Mouse (Mus musculus) kidney, adult 2 months (tissue): ENCODE results near the gene Tesc. TPM values are rescaled to one million over a fixed set of nuclear protein-coding genes. Genes with fewer than 3 reads are reported as not detected.
A peak's percentile ranks its signal among the peaks of the same experiment; 100 is the strongest.

Experiments
- DNase-seq: peaks from one replicate; pipeline ENCODE4 v3.0.0; 2021
- H3K27ac ChIP-seq: fragments of 200-500 bp; 2 replicates; pipeline ENCODE4 v1.5.1; 2012; ENCODE audit warnings: low read depth, low read length, control low read depth, inconsistent platforms; ENCODE audit not compliant: insufficient read depth
- H3K27me3 ChIP-seq: fragments of 200-500 bp; replicated peaks from 2 replicates; pipeline ENCODE4 v1.6.1; 2012; ENCODE audit warnings: mild to moderate bottlenecking, moderate library complexity, low read length, inconsistent platforms; ENCODE audit not compliant: control insufficient read depth, insufficient read depth
- H3K36me3 ChIP-seq: fragments of 200-500 bp; 2 replicates; pipeline ENCODE4 v1.6.1; 2012; ENCODE audit warnings: mild to moderate bottlenecking, moderate library complexity, low read length, inconsistent platforms; ENCODE audit not compliant: control insufficient read depth, insufficient read depth
- H3K4me1 ChIP-seq: fragments of 200-500 bp; 2 replicates; pipeline ENCODE4 v1.6.1; 2011; ENCODE audit warnings: low read length; ENCODE audit not compliant: control insufficient read depth, insufficient read depth
- H3K4me3 ChIP-seq: fragments of 200-500 bp; 2 replicates; pipeline ENCODE4 v1.5.1; 2011; ENCODE audit warnings: mild to moderate bottlenecking, low read depth, low read length, control low read depth; ENCODE audit not compliant: insufficient read depth
- CTCF ChIP-seq: fragments of 200-500 bp; conservative IDR thresholded peaks from 2 replicates; pipeline ENCODE4 v1.5.1; 2011; ENCODE audit warnings: low read depth, mild to moderate bottlenecking, control low read depth, low read length, moderate library complexity, mixed read lengths; ENCODE audit not compliant: insufficient read depth, insufficient read length
- POLR2A ChIP-seq: fragments of 200-500 bp; IDR thresholded peaks from one replicate; pipeline ENCODE4 v1.6.1; 2011; ENCODE audit warnings: low read depth, low read length, control low read depth
- WGBS: fragments of 180-500 bp; shearing (Covaris S2); methylation state at CpG from one replicate; pipeline ENCODE4 v1.1.7; 2018; 5-methylcytosine and 5-hydroxymethylcytosine counted together
- polyA plus RNA-seq: library from polyadenylated mRNA; depleted of rRNA; stranded (reverse); fragments of >200 nt; gene quantifications from 2 replicates; pipeline ENCODE4 v1.2.3, GENCODE M21; 2012

The Tesc gene
- polyA plus RNA-seq, 1 experiment: 33.3 TPM

DNA sequence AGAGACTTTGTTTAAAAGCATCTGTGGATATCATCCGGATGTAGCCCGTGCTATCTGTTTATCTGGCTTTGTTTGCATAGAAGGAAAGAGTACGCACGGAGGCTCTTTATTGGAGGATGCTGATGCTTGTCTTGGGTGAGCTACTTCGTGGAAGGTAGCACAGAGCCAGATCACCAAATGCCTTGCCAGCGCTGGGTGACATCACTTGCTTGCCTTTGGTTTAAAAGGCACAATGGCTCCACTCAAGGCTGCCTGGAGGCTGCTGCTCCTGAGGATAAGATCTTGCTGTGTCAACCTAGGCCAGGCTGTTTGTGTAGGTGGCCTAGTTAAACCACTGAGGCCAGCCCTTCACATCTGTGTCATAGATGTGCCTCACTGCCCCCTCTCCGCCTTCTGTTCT, 16.7 kb upstream of the Tesc start:
- no peaks in the 10 kb centered on the region for H3K27me3 ChIP-seq
- TF ChIP-seq CTCF (no peak), POLR2A (no peak)
- H3K36me3 ChIP-seq: no peaks in the 10 kb centered on the region
- H3K27ac ChIP-seq: no peak overlapping the region
- WGBS: 78% methylated on average over 7 of the region's 7 CpGs
- DNase-seq: no peak
- no peak overlapping the region for H3K4me3 ChIP-seq
- H3K4me1 ChIP-seq: no peaks in the 10 kb centered on the region

DNA sequence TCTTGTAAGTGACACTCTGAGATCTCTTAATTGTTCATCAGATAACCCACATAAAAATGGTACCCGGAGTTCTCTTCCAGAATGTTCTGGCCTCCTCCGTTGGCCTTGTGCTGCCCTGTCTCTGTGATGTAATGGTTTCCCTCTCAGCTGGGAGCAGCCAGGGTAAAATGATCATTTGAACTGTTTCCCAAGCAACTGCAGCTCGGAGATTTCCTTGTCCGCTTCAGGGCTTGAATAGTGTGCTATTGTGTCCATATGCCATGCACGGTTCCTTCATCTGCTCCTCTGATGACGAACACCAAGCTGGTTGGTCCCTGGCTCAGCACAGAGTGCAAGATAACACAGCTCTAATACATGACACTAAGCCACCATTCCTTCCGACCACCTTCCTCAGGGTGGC, 15.7 kb upstream of the Tesc start:
- Histone ChIP-seq H3K27ac (no peak overlapping the region), H3K27me3 (no peaks in the 10 kb centered on the region), H3K4me3 (no peak overlapping the region), H3K36me3 (no peaks in the 10 kb centered on the region), H3K4me1 (no peaks in the 10 kb centered on the region)
- no peak for TF ChIP-seq CTCF
- TF ChIP-seq POLR2A: no peak
- no peak for DNase-seq
- WGBS: 78% methylated on average over 7 of the region's 7 CpGs

DNA sequence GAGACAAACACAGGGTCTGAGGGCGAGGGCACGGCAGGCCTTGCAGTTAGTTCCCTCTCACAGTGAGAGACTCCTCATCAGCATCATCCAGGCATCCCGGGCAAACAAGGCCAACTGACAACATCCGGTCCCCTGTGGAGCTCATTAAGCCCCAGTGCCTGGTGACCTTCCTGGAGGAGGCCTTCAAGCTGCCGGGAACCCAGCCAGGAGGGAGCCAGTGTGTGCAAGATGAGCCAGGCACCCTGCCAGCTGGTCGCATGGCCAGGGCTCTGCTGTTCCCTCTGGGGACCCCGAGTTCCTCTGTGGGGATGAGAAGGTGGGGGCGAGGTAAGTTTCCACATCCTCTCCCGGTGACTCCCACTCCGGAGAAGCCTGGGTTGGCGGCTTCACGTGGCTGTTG, 12.5 kb upstream of the Tesc start:
- H3K36me3 ChIP-seq: no peaks in the 10 kb centered on the region
- WGBS: 15% methylated on average over 12 of the region's 12 CpGs
- H3K27ac ChIP-seq: no peak overlapping the region
- no peaks in the 10 kb centered on the region for H3K27me3 ChIP-seq
- H3K4me3 ChIP-seq: no peak overlapping the region
- H3K4me1 ChIP-seq: no peaks in the 10 kb centered on the region
- DNase-seq: peak; percentile 90
- TF ChIP-seq CTCF (no peak), POLR2A (no peak)

DNA sequence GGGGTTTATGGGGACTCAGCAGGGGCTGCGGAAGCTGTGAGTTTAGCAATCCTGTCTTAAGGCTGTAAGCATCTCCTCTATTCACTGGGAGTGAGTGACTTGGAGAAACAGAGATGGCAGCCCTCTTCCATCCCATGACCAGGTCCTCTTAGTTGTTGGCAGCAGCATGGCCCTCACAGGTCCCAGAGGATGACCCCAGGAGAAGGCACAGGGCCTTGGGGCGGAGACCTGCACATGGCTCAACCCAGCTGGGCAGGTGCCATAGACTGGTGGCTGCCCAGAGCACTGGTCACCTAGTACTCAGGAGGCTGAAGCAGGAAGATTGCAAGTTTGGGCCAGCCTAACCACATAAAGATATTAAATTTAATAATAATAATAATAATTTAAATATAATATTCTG, 11.9 kb upstream of the Tesc start:
- WGBS: 91% methylated on average over 2 of the region's 2 CpGs
- TF ChIP-seq POLR2A: no peak
- no peak for TF ChIP-seq CTCF
- Histone ChIP-seq H3K4me1 (no peaks in the 10 kb centered on the region), H3K27me3 (no peaks in the 10 kb centered on the region), H3K27ac (no peak overlapping the region), H3K4me3 (no peak overlapping the region), H3K36me3 (no peaks in the 10 kb centered on the region)
- DNase-seq: no peak

DNA sequence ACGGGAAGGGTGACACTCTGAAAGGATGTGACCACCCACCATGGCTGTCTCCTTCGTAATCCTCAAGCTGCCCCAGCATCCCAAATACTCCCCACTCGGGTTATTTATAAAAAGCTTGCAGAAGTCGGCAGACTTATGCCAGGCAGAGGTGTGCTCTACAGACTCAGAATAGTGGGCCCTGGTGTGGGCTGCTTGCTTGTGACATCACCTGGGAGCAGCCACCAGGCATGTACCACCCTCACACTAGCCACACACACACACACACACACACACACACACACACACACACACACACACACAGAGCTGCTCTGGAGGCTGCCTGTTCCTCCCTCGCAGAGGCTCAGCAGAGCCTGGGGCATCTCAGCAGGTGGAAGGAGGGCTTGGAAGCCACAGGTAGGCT, 10.0 kb upstream of the Tesc start:
- H3K4me3 ChIP-seq: no peak overlapping the region
- WGBS: 67% methylated on average over 5 of the region's 5 CpGs

DNA sequence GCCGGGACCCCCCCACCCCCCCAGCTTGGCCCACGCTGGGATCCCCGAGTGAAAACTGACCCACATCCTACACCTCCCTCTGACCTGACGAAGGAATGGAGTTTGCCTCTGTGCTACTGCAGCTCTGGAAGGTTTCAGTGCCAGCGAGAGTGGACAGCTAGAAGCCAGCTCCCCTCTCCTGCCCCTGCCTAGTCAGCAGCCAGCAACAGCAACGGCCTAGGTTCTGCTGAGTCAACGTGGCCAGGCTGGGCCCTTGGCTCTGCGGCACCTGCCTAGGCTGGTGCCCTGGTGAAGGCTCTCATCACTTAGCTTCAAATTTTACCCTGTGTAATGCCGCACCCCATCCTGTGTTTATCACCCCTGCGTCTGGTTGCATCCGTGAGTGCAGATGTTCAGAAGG, 7.6 kb upstream of the Tesc start:
- TF ChIP-seq CTCF (no peak), POLR2A (no peak)
- peak; percentile 34 for DNase-seq
- WGBS: 65% methylated on average over 11 of the region's 11 CpGs

More for the DNA sequence above, 10.0 kb upstream of the Tesc start:
- H3K36me3 ChIP-seq: no peaks in the 10 kb centered on the region
- H3K27me3 ChIP-seq: no peaks in the 10 kb centered on the region
- no peak for TF ChIP-seq CTCF
- TF ChIP-seq POLR2A: no peak
- H3K4me1 ChIP-seq: no peaks in the 10 kb centered on the region
- no peak for DNase-seq
- H3K27ac ChIP-seq: no peak overlapping the region

DNA sequence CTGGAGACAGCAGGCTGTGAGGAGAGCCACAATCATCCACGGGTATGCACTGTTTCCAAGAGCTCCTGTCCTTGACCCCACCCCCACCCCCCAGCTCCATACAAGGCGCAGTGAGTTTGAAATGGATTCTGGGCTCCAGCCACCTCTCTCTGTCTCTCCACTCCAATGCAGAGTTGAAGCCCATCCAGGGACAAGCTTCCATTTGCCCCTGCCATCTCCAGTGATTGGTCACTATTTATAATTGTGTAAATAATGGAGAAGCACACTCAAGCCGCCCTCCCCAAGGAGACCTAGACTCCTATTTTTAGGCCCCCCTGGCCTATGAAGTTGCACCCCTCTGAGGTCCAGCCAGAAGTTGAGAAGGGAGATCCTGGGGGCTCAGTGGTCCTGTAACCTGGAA, 4.5 kb upstream of the Tesc start:
- no peak overlapping the region for H3K4me3 ChIP-seq
- no peaks in the 10 kb centered on the region for H3K4me1 ChIP-seq
- 70% methylated on average over 3 of the region's 3 CpGs for WGBS
- no peaks in the 10 kb centered on the region for H3K27me3 ChIP-seq
- H3K27ac ChIP-seq: no peak overlapping the region
- no peaks in the 10 kb centered on the region for H3K36me3 ChIP-seq
- no peak for DNase-seq
- TF ChIP-seq CTCF (no peak), POLR2A (no peak)

More for the DNA sequence above, 7.6 kb upstream of the Tesc start:
- no peaks in the 10 kb centered on the region for H3K4me1 ChIP-seq
- no peaks in the 10 kb centered on the region for H3K36me3 ChIP-seq
- H3K4me3 ChIP-seq: no peak overlapping the region
- no peaks in the 10 kb centered on the region for H3K27me3 ChIP-seq
- H3K27ac ChIP-seq: no peak overlapping the region

DNA sequence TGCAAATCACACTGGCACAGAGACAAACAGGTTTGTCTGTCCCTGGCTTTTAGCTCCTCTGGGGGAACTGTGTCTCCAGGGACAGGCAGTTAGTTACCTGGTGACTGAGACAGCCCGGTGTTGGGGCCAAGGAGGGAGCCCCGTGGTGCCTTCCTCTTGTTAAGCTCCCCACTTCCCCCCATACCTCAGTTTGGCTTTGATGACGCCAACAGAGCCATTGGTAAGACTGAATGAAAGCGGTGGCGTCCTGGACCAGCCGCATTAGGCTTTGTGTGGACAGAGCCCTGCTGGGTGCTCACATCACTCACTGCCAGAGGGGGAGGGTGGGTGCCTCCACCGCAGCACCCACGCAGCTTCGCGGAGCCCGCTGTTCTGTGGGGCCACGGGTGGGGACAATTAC, 1.7 kb upstream of the Tesc start:
- no peaks in the 10 kb centered on the region for H3K27me3 ChIP-seq
- H3K27ac ChIP-seq: no peak overlapping the region
- TF ChIP-seq CTCF: no peak
- TF ChIP-seq POLR2A: no peak
- WGBS: 29% methylated on average over 12 of the region's 12 CpGs
- no peaks in the 10 kb centered on the region for H3K36me3 ChIP-seq
- no peak overlapping the region for H3K4me3 ChIP-seq
- DNase-seq: no peak
- H3K4me1 ChIP-seq: no peaks in the 10 kb centered on the region
